Mouse (Mus musculus): Measurements from ENCODE around the gene Adarb1. TPM values are rescaled to one million over a fixed set of nuclear protein-coding genes. Genes with fewer than 3 reads are reported as not detected.

Adarb1 gene
- polyA plus RNA-seq, 1 experiment from 2014 or later: 4.5 TPM

GRCm38 (mm10) chr10:77409154-77409553 is 8.9 kb downstream of the Adarb1 start:
- Histone ChIP-seq H3K4me2 (no peak overlapping the region), H3K4me3 (ENCODE audit: low read depth, low read length) (no peak overlapping the region), H3K9me3 (ENCODE audit: control insufficient read depth, low read length) (no peaks in the 10 kb centered on the region), H3K9ac (ENCODE audit: low read depth, low read length) (no peak overlapping the region), H3K27me3 (replicated peaks; ENCODE audit: control insufficient read depth, insufficient read depth, low read length) (no peaks in the 10 kb centered on the region), H3K27ac (ENCODE audit: low read depth, low read length) (no peak overlapping the region), H3K36me3 (ENCODE audit: control insufficient read depth, insufficient read depth, low read length) (no peaks in the 10 kb centered on the region), H3K4me1 (replicated peaks; ENCODE audit: control insufficient read depth, insufficient read depth, low read length) (0 out of 2 replicates have a peak, but pooled peaks cover 3% of the 10 kb centered on the region)
- WGBS: 75% methylated on average over 2 of the region's 2 CpGs
- ATAC-seq (replicated peaks; ENCODE audit: low FRiP score): no peak
- DNase-seq (ENCODE audit: low spot score): no peak

- H3K4me3 ChIP-seq (ENCODE audit: low read depth, low read length): no peak overlapping the region
- H3K4me1 ChIP-seq (replicated peaks; ENCODE audit: control insufficient read depth, insufficient read depth, low read length): no peaks in the 10 kb centered on the region
- H3K4me2 ChIP-seq: no peak overlapping the region
- H3K27me3 ChIP-seq (replicated peaks; ENCODE audit: control insufficient read depth, insufficient read depth, low read length): no peaks in the 10 kb centered on the region
- no peak for ATAC-seq (replicated peaks; ENCODE audit: low FRiP score)
- DNase-seq (ENCODE audit: low spot score): no peak
- H3K27ac ChIP-seq (ENCODE audit: low read depth, low read length): no peak overlapping the region
- 81% methylated on average over 9 of the region's 9 CpGs for WGBS
- no peak overlapping the region for H3K9ac ChIP-seq (ENCODE audit: low read depth, low read length)
- H3K9me3 ChIP-seq (ENCODE audit: control insufficient read depth, low read length): no peaks in the 10 kb centered on the region
- H3K36me3 ChIP-seq (ENCODE audit: control insufficient read depth, insufficient read depth, low read length): no peaks in the 10 kb centered on the region
Measured at GRCm38 (mm10) chr10:77408241-77408640, 9.8 kb downstream of the Adarb1 start.

- WGBS: 77% methylated on average over 6 of the region's 6 CpGs
- no peak for ATAC-seq (replicated peaks; ENCODE audit: low FRiP score)
- no peak overlapping the region for H3K9ac ChIP-seq (ENCODE audit: low read depth, low read length)
- H3K9me3 ChIP-seq (ENCODE audit: control insufficient read depth, low read length): no peaks in the 10 kb centered on the region
- no peaks in the 10 kb centered on the region for H3K4me1 ChIP-seq (replicated peaks; ENCODE audit: control insufficient read depth, insufficient read depth, low read length)
- no peak overlapping the region for H3K27ac ChIP-seq (ENCODE audit: low read depth, low read length)
- H3K4me2 ChIP-seq: no peak overlapping the region
- no peak for DNase-seq (ENCODE audit: low spot score)
- H3K36me3 ChIP-seq (ENCODE audit: control insufficient read depth, insufficient read depth, low read length): no peaks in the 10 kb centered on the region
- no peaks in the 10 kb centered on the region for H3K27me3 ChIP-seq (replicated peaks; ENCODE audit: control insufficient read depth, insufficient read depth, low read length)
- H3K4me3 ChIP-seq (ENCODE audit: low read depth, low read length): no peak overlapping the region
Measured at GRCm38 (mm10) chr10:77406486-77406885, 11.6 kb downstream of the Adarb1 start.

- no peak for DNase-seq (ENCODE audit: low spot score)
- WGBS: 61% methylated on average over 1 of the region's 1 CpGs
- H3K9me3 ChIP-seq (ENCODE audit: control insufficient read depth, low read length): no peaks in the 10 kb centered on the region
- H3K4me3 ChIP-seq (ENCODE audit: low read depth, low read length): no peak overlapping the region
- no peaks in the 10 kb centered on the region for H3K27me3 ChIP-seq (replicated peaks; ENCODE audit: control insufficient read depth, insufficient read depth, low read length)
- no peak overlapping the region for H3K27ac ChIP-seq (ENCODE audit: low read depth, low read length)
- no peak for ATAC-seq (replicated peaks; ENCODE audit: low FRiP score)
- H3K36me3 ChIP-seq (ENCODE audit: control insufficient read depth, insufficient read depth, low read length): no peaks in the 10 kb centered on the region
- peaks cover 2% of the 10 kb centered on the region; the same call in 1 of the 2 replicates for H3K4me1 ChIP-seq (replicated peaks; ENCODE audit: control insufficient read depth, insufficient read depth, low read length)
- H3K4me2 ChIP-seq: no peak overlapping the region
- H3K9ac ChIP-seq (ENCODE audit: low read depth, low read length): no peak overlapping the region
Measured at GRCm38 (mm10) chr10:77402463-77402862, 15.6 kb downstream of the Adarb1 start.

- Histone ChIP-seq H3K4me1 (replicated peaks; ENCODE audit: control insufficient read depth, insufficient read depth, low read length) (peaks cover 3% of the 10 kb centered on the region; the same call in 1 of the 2 replicates), H3K4me2 (no peak overlapping the region), H3K4me3 (ENCODE audit: low read depth, low read length) (no peak overlapping the region), H3K9ac (ENCODE audit: low read depth, low read length) (no peak overlapping the region), H3K36me3 (ENCODE audit: control insufficient read depth, insufficient read depth, low read length) (no peaks in the 10 kb centered on the region), H3K27ac (ENCODE audit: low read depth, low read length) (no peak overlapping the region), H3K9me3 (ENCODE audit: control insufficient read depth, low read length) (no peaks in the 10 kb centered on the region), H3K27me3 (replicated peaks; ENCODE audit: control insufficient read depth, insufficient read depth, low read length) (no peaks in the 10 kb centered on the region)
- no peak for ATAC-seq (replicated peaks; ENCODE audit: low FRiP score)
- DNase-seq (ENCODE audit: low spot score): no peak
- WGBS: 88% methylated on average over 6 of the region's 6 CpGs
Measured at GRCm38 (mm10) chr10:77401039-77401438, 17.0 kb downstream of the Adarb1 start.

GRCm38 (mm10) chr10:77399938-77400337 is 18.1 kb downstream of the Adarb1 start:
- H3K27me3 ChIP-seq (replicated peaks; ENCODE audit: control insufficient read depth, insufficient read depth, low read length): no peaks in the 10 kb centered on the region
- no peaks in the 10 kb centered on the region for H3K9me3 ChIP-seq (ENCODE audit: control insufficient read depth, low read length)
- ATAC-seq (replicated peaks; ENCODE audit: low FRiP score) (no peak), DNase-seq (ENCODE audit: low spot score) (no peak)
- no peak overlapping the region for H3K4me2 ChIP-seq
- H3K27ac ChIP-seq (ENCODE audit: low read depth, low read length): no peak overlapping the region
- no peak overlapping the region for H3K9ac ChIP-seq (ENCODE audit: low read depth, low read length)
- H3K36me3 ChIP-seq (ENCODE audit: control insufficient read depth, insufficient read depth, low read length): no peaks in the 10 kb centered on the region
- 82% methylated on average over 5 of the region's 5 CpGs for WGBS
- no peak overlapping the region for H3K4me3 ChIP-seq (ENCODE audit: low read depth, low read length)
- H3K4me1 ChIP-seq (replicated peaks; ENCODE audit: control insufficient read depth, insufficient read depth, low read length): peaks cover 3% of the 10 kb centered on the region; the same call in 1 of the 2 replicates

- Histone ChIP-seq H3K27ac (ENCODE audit: low read depth, low read length) (no peak overlapping the region), H3K27me3 (replicated peaks; ENCODE audit: control insufficient read depth, insufficient read depth, low read length) (no peaks in the 10 kb centered on the region), H3K9ac (ENCODE audit: low read depth, low read length) (no peak overlapping the region), H3K4me3 (ENCODE audit: low read depth, low read length) (no peak overlapping the region), H3K36me3 (ENCODE audit: control insufficient read depth, insufficient read depth, low read length) (no peaks in the 10 kb centered on the region), H3K4me1 (replicated peaks; ENCODE audit: control insufficient read depth, insufficient read depth, low read length) (peaks cover 3% of the 10 kb centered on the region; the same call in 1 of the 2 replicates), H3K9me3 (ENCODE audit: control insufficient read depth, low read length) (no peaks in the 10 kb centered on the region), H3K4me2 (no peak overlapping the region)
- no peak for ATAC-seq (replicated peaks; ENCODE audit: low FRiP score)
- no peak for DNase-seq (ENCODE audit: low spot score)
- 49% methylated on average over 3 of the region's 3 CpGs for WGBS
Measured at GRCm38 (mm10) chr10:77398082-77398481, 20.0 kb downstream of the Adarb1 start.

GRCm38 (mm10) chr10:77397056-77397642 is 20.9 kb downstream of the Adarb1 start:
- Histone ChIP-seq H3K4me2 (no peak overlapping the region), H3K4me1 (replicated peaks; ENCODE audit: control insufficient read depth, insufficient read depth, low read length) (peaks cover 3% of the 10 kb centered on the region; the same call in 1 of the 2 replicates), H3K4me3 (ENCODE audit: low read depth, low read length) (no peak overlapping the region), H3K27ac (ENCODE audit: low read depth, low read length) (no peak overlapping the region), H3K36me3 (ENCODE audit: control insufficient read depth, insufficient read depth, low read length) (no peaks in the 10 kb centered on the region), H3K9ac (ENCODE audit: low read depth, low read length) (no peak overlapping the region), H3K27me3 (replicated peaks; ENCODE audit: control insufficient read depth, insufficient read depth, low read length) (no peaks in the 10 kb centered on the region), H3K9me3 (ENCODE audit: control insufficient read depth, low read length) (no peaks in the 10 kb centered on the region)
- WGBS: 39% methylated on average over 6 of the region's 6 CpGs
- DNase-seq (ENCODE audit: low spot score): no peak
- no peak for ATAC-seq (replicated peaks; ENCODE audit: low FRiP score)

- ATAC-seq (replicated peaks; ENCODE audit: low FRiP score) (no peak), DNase-seq (ENCODE audit: low spot score) (no peak)
- peaks cover 3% of the 10 kb centered on the region; the same call in 1 of the 2 replicates for H3K4me1 ChIP-seq (replicated peaks; ENCODE audit: control insufficient read depth, insufficient read depth, low read length)
- H3K27me3 ChIP-seq (replicated peaks; ENCODE audit: control insufficient read depth, insufficient read depth, low read length): no peaks in the 10 kb centered on the region
- 85% methylated on average over 1 of the region's 1 CpGs for WGBS
- H3K4me3 ChIP-seq (ENCODE audit: low read depth, low read length): no peak overlapping the region
- no peak overlapping the region for H3K9ac ChIP-seq (ENCODE audit: low read depth, low read length)
- H3K9me3 ChIP-seq (ENCODE audit: control insufficient read depth, low read length): no peaks in the 10 kb centered on the region
- no peak overlapping the region for H3K4me2 ChIP-seq
- no peaks in the 10 kb centered on the region for H3K36me3 ChIP-seq (ENCODE audit: control insufficient read depth, insufficient read depth, low read length)
- no peak overlapping the region for H3K27ac ChIP-seq (ENCODE audit: low read depth, low read length)
Measured at GRCm38 (mm10) chr10:77396015-77396414, 22.1 kb downstream of the Adarb1 start.

All from liver, embryonic 11.5 days (tissue).